Mouse (Mus musculus): Measurements from ENCODE around the gene Lrrc63. TPM values are rescaled to one million over a fixed set of nuclear protein-coding genes. Genes with fewer than 3 reads are reported as not detected.

Lrrc63 gene
- total RNA-seq, 2 experiments from 2014 or later = not detected

- DNase-seq = no peak
- intact Hi-C loops (cut with DNase I) = no loop called here
Measured at GRCm38 (mm10) chr14:75045184-75045583, 85.5 kb downstream of the Lrrc63 start.

GRCm38 (mm10) chr14:75035431-75035830 is 95.2 kb downstream of the Lrrc63 start:
- DNase-seq = no peak
- intact Hi-C loops (cut with DNase I) = no loop called here

Other genes starting within 250 kb of the Lrrc63 start
- 10 to 100 TPM; 17.5 to 18.5 TPM for gene Lrch1, start 183.0 kb downstream of the Lrrc63 start, total RNA-seq (2021)
- under 1 TPM; 0.65 to 0.73 TPM for gene Rubcnl, start 114.9 kb downstream of the Lrrc63 start, total RNA-seq (2021)
- gene Lcp1, start 220 bp upstream of the Lrrc63 start, total RNA-seq (2021) = 10 to 100 TPM; 13.5 to 17.9 TPM
- gene Cpb2, start 111.4 kb upstream of the Lrrc63 start, total RNA-seq (2021) = not detected
- 10 to 100 TPM; 25.2 to 29.2 TPM for gene Zc3h13, start 153.5 kb upstream of the Lrrc63 start, total RNA-seq (2021)